Mouse (Mus musculus) retina, postnatal 1 day (tissue): ENCODE measurements around the gene Prcp.
A peak's percentile ranks its signal among the peaks of the same experiment; 100 is the strongest.
"Not testable (repeated sequence)": the region's sequence is repeated elsewhere in the genome, so short reads cannot be mapped to it uniquely, and the experiment has no call there.

Experiments used
- DNase-seq: peaks from one replicate; pipeline ENCODE4 v3.0.0-alpha.2; 2012

Gene Prcp

DNA sequence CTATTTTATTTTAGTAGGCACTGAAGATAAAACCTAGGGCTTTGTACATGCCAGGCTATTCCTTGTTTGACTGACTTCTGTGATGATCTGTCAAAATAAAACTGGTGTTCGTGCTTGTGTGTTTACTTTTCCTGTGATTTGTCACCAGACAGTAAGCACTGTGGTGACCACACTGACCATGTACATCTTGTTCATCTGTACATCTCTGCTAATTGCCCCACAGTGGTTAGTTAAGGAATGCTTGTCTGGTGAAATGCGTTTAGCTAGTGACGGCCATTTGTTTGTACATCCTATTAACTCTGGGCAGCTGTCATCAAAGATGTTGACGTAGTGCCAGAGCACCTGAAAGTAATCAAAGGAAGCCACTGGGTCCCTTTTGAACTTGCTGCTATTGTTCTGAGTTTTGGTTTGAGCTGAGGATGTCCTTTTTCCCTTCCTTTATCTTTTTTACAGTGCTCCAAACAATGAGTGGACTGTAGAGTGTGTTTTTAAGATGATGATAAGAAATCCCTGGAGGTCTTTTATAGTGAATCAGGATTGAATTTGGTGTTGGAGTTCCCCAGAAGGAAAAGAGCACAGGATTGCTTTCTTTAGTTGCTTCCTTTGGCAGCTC, 16.5 kb downstream of the Prcp start:
- DNase-seq = no peak

DNA sequence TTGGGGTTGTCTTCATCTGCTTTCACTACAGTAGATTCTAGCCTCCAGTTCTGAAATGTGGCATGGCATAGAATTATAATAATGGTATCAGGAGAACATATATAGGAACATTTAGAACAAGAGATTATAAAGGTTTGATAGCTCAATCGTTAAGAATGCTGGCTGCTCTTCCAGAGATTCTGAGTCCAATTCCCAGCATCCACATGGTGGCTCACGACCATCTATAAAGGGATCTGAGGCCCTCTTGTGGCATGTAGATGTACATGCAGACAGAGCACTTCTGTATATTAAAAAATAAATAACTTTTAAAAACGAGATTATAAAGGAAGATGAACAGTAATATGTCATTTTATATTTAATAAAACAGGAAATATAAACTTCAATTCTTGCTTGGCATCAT, 19.2 kb downstream of the Prcp start:
- no peak for DNase-seq

DNA sequence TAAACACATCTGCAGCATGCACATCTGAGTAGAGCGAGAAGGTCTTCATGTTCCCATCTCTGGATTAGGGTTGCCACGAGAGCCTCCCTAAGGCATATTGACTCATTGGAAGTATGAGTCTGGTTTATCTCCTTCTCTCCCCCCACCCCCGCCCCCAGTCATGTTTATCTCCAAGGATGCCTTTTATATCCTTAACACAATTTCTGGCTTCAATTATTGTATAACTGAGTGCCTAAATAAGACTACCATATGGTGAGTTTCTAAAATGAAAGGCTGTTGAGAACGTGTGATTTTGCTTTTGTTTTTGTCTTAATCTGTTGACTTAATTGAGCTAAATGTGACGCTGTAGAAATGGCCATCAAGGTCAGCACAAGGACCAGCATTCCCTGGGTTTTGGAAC, 21.8 kb downstream of the Prcp start:
- no peak for DNase-seq

DNA sequence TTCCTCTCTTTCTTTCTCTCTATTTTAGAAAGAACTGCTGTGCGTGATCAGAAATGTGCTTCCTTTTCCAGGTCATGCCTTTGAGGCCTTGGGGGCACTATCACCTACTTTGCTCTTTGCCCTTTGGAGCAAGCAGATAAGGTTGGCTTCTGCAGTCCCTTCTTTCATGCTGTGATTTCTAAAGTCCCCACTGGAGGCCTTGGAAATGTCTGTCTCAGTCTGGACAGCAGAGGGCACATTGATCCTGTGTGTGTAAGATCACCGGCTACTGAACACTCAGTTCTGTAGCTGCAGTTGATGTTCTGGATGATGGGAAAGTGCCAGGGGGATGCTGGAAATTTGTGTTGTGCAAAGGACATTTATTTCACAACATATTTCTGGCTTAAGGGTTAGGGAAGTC, 22.8 kb downstream of the Prcp start:
- DNase-seq = peak; percentile 58

DNA sequence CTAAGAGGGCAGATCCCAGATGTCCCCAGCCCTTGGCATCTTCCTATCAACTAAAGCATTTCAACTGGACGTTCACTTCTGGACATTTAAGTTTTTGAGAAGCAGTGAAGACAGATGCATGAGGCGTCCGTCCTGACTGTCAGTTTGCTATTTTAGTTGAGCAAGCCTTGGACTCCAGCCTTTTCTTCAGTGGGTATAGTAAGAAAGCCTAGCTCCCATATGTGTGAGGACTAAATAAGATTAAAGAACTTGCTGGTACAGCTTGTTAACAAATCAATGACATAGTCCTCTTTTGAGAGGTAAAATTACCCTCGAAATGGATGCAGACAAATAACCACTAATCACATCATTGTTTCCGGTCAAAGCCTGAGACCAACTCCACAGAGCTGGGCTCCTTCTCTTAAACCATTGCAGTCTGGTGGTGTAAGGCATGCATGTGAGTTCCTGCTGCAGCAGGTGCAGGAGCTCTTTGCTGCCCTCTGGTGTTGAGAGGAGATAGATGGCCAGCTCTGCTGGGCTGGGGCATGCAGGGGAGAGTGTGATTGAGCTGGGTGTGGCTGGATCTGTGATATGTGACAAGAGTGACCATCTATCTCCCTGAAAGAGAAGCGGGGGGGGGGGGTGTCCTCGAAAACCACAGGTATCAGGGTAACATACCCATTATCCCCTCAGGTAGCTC, 29.2 kb downstream of the Prcp start:
- DNase-seq = peak; percentile 85

DNA sequence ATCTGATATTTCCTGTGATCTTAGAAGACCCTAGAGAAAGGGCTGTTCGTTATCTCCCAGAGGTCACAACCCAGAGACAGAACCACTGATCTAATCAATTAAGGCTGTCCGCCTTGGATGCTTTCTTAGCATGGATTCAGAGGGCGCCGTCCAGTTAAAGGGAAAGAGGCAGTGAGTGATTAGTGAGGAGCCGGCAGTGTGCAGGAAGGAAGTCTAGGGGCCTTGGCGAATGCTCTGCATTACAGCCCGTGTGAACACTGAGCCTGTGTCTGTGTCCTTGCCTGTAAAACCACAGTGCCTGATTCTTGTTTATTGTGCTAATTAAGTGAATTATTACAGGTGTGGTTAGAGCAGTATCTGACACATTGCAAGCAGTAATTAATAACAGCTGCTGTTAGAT, 30.0 kb downstream of the Prcp start:
- not testable (repeated sequence) for DNase-seq

DNA sequence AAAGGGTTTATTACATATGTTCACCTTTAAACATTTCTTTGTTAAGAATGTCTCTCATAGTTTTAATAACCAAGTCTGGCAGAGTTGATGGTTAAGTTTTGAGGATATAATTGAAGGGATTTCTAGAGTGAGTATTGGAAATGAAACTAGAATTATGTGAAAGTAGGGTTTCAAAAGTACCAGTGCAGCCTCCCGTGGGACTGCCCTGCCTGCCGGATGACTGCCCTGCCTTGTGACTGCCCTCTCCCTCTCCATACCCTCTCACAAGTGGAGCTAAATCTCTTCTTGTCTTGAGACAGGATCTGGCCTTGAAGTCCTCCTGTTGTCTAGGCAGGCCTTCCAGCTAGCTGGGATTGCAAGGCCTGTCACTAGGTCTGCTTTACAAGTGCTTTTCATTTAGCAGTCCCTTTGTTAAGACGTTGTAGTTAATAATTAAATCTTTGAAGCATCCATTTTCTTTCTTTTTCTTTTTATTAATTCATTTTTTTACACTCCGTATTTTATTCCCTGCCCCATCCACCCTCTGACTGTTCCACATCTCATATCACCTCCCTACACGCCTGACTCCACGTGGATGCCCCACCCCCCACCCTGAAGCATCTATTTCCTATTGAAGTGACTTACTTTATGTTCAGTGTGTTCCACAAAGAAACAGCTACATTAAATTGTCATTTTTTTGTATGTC, 46.0 kb downstream of the Prcp start:
- no peak for DNase-seq

DNA sequence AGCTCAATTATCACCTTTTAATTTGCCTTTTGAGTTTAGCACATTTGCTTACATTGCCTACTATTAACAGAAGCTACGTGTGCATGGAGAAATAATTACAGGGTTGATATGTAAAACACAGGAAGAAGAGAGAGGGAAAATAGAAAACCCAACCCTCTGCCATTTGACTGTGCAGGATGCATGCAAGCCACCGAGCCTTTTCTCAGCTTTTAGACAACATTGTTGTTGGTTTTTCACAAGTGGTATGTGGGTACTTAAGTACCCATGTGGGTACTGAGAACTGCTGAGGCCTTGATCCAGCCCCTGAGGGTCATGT, 46.5 kb downstream of the Prcp start:
- DNase-seq = no peak

DNA sequence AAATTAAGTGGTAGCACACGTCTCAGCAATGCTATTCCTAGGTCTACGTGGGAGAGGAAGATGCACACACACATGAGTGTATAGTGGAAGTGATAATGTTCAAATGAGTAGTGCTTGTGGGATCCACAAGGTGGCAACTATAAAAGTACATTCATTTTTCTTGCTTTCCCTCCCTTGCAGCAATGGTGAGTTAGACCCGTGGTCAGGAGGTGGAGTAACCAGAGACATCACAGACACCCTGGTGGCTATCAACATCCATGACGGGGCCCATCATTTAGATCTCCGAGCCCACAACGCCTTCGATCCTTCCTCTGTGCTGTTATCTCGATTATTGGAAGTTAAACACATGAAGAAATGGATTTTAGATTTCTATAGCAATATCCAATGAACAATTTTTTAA, 58.5 kb downstream of the Prcp start:
- no peak for DNase-seq

DNA sequence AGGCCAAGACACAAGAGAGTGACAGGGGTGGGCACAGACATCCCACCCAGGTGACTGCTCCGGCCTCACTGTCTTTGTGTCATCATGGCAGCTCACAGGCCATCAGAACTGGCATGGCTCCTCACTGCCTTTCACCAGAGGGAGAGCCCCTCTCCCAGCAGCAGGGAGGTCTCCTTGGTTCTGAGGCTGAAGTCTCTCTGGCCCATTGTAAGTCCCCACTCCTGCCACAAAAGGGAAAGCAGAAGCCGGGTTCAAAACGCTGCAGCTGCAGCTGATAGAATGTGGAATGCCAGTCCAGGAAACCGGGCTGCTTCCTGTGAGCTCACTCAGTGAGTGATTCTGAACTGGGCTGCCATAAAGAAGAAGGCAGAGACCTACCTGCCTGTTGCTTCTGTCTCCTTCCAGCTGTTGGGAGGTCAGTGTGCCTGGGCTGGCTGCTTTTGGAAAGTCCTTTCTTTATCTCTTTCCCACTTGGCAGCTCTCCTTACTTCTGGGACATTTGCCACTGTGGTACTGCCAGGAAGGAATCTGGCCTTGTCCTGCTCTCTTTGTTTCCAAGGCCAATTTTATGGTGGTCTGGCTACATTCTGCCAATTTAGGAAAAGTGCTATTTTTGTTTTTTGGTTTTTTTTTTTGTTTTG, 59.2 kb downstream of the Prcp start:
- DNase-seq = not testable (repeated sequence)

DNA sequence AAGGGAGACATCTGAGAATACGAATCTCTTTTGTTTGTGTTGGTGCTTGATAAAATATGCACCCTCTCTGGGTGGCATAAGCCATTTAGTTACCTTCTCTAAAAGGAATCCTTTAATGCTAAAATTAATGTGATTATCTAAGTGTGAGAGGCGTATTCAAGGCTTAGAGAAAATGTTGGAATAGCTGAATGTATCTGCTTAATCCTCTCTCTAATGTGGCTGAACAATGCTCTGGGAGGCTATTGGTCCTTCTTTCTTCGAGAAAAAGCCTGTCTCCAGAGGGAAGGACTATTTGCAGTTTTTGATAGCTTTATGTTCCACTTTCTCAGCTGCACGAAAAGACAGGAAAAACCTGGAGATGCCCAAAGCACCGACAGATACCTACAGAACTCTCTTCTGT, 62.5 kb downstream of the Prcp start:
- DNase-seq = no peak

DNA sequence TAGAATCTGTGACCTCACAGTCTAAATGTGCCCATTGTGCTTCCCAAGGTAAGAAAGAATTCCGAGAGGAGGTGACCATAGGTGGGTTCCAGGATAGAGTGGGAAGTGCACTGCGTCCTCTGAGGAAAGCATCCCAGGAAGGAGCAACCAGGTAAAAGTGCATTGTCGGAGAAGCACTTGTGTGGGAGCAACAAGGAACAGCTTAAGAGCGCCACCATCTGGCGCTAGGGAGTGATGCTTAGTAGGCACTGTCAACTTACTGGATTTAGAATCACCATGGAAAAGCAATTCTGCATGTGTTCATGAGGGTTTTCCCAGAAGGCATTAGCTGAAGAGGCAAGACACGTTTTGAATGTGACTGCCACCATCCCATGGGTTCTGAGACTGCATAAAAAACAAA, 63.7 kb downstream of the Prcp start:
- peak; percentile 27 for DNase-seq

DNA sequence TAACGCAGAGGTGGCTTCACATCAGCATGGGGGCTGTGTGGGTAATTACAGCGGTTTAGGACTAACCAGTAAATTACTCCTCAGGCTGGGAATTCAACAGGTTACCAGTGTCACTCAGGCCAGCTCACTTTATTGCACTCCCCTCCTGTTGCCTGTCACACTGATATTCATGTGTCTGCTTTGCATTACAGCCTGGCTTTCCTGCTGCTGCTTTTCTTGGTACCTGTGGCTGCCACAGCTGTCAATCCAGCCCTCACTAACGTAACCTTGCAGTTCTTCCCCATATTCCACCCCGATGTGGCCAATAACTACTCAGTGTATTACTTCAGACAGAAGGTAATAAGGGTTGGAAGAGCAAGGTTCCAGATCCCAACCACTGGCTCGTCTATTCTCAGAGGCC, 65.5 kb downstream of the Prcp start:
- DNase-seq = no peak

DNA sequence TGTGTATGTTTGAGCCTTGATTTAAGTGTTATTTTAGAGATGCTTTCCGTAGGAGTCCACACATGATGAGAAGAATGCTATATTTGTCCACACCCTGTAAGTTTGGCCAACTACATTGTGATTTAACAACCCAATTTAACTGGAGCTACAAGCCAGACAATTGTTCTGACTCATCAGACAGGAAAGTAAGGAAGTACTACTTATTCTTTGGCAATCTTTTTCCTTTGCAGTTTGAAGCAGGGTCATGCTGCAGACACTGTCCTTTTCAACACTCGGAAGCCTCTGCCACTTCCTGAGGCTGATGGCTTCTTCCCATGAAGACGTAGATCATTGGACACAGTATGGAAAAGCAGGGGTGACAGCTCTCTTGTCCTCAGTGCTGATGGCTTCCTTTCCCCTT, 76.5 kb downstream of the Prcp start:
- no peak for DNase-seq

DNA sequence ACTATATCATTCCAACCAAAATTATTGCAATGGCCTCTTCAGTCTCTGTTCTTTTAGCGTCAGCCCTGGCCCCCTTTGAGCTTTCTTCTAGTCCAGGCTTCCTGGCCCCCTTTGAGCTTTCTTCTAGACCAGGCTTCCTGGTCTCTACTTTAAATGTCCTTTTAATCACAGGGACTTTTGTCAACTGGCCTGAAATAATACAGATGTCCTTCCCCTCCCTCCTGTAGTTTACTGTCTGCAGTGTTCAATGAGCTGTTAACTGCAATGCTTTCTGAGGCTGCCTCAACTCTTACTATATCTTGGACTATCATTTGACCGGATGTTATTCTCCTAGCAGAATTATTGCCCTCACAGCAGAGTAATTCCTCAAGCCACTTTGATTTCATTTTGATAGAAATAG, 77.9 kb downstream of the Prcp start:
- DNase-seq = no peak

DNA sequence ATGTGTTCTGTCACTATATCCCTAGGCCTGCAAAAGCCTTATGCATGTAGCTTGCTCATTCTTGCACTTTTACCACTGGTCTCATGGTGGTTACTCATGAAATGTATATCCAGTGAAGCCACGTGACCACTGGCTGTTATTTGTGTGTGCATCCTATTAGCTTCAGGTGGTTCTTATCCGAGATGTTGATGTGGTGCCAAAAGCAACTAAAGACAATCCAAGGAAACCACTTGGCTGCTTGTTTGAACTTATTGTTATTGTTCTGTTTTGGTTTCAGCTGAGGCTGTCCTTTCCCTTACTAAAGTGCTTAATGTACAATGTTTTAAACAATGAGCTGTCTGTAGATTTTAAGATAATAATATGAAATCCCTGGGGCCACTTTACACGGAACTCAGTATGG, 85.5 kb downstream of the Prcp start:
- no peak for DNase-seq

DNA sequence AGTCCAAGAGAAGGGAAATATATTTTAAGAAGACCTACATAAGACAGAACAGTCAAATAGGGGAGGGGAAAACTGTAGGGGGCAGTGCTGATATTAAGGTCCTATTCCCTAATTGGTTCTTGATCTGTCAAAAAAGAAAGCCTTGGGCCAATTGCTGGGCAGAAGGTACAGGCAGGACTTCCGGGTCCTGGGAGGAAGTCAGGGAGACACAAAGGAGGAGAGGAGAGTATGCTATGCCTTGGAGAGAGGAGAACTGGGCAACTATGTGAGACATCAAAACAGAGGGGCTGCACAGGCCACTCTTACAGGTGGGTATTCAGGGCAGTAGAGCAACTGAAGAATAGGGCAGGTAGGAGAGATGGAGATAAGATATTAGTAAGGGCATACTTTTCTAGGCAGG, 87.6 kb downstream of the Prcp start:
- no peak for DNase-seq

DNA sequence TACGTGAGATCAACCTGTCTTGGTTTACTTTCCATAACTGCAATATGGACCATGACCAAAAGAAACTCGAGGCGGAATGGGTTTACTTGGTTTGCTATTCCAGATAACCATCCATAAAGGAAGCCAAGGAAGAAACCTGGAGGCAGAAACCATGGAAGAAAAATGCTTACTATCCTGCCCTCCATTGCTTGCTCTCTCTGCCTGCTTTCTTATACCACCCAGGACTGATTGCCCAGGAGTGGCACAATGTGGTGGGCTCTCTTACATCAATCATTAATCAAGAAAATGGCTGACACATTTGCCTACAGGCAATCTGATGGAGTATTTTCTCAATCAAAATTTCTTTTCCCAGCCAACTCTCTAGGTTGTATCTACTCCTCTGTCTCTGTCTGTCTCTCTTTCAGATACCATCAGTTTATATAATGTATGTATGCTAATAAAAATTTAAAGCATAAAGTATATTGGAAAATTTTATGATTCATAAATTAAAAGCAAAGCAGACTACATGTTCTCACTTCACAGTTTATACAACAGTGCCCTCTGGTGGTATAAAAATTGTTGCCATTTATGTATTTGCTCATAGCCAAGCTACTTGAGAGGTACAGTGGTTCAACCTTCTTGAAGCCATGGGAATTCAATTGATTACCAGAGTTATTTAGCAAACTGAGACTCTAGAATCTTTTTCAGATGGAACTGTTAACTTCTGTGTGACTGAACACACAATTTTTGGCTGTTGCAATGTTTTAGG, 90.7 kb downstream of the Prcp start:
- peak; percentile 82 for DNase-seq

DNA sequence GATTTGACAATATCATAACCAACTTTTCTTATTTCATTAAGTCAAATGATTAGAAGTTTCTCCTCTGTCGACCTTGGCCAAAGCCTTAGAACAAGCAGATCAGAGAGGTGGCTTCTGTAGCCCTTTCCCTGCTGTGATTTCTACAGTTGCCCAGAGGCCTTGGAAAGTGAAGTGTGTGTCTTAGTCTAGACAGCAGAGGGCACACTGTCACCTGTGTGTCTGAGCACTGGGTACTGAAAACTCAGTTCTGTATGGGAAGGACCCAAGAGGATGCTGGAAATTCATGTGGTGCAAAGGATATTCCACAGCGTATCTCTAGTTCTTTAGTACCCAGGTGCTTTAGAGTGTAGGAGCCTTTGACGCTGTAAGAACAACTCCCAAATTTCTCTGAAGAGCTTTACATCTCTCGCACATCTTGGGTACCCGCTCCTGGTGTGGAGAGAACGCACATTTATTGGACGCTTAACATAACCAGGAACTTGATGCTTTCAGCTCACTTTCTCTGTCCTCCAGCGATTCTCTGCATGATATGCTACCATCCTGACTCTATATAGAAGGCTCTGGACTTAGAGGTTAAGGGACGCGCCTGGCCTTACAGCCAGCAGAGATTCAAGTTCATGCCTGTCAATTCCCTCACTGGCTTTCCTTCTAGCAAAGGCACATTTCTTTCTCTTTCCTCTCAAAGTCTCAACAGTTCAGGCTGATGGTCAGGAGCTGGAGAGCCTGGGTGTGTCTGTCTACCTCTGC, 93.3 kb downstream of the Prcp start:
- peak; percentile 62 for DNase-seq

DNA sequence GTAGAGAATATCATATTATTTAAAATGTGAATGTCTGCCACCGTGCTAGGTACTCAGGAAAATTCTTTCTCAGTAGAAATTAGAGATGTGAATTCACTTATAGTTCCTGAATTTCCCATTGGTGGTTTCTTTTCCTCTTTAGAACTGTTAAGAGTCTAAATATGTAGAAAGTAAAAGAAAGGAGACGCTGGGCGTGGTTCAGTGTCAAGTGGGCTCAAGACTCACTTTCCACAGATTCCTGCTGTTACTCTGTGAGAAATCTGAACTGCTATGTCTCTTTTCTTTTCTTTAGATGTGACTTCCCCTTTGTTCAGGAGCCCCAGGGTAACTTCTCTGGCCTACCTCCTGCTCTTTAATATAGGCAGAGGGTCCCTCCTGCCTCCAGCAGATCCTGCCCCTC, 103.2 kb downstream of the Prcp start:
- no peak for DNase-seq

DNA sequence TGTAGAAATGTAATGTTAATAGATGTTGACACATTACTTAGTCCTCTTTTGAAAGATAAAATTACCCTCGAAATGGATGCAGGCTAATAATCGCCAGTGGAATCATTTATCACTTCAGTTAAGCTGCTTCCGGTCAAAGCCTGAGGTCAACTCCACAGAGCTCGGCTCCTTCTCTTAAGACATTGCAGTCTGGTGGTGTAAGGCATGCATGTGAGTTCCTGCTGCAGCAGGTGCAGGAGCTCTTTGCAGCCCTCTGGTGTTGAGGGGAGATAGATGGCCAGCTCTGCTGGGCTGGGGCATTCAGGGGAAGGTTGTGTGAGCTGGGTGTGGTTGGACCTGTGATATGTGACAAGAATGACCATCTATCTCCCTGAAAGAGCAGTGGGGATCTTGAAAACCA, 104.0 kb downstream of the Prcp start:
- no peak for DNase-seq

DNA sequence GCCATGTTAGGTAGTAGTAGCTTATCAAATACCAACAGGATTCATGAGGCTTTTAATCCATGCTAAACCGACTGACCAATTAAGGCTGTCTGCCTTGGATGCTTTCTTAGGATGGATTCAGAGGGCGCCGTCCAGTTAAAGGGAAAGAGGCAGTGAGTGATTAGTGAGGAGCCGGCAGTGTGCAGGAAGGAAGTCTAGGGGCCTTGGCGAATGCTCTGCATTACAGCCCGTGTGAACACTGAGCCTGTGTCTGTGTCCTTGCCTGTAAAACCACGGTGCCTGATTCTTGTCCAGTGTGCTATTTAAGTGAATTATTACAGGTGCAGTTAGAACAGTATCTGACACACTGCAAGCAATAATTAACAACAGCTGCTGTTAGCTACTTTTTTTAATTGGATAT, 104.5 kb downstream of the Prcp start:
- DNase-seq = not testable (repeated sequence)

DNA sequence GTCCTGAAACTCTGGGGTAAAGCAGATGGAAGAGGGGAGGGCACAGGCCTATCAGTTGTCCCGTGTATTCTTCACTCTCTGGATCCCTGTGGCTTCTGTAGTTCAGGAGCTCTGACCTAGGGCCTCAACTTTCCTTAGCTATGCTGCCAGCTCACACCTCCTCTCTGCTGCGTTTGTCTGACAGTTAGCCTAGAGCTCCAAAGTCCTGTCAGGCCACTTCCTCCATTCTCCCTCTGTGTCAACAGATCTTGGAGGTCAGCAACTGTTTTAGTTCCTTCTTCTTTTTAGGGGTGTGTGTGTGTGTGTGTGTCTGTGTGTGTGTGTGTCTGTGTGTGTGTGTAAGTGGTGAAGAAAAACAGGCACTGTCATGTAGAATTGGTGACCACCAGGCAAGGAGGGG, 106.5 kb downstream of the Prcp start:
- no peak for DNase-seq
